Mouse (Mus musculus): ENCODE measurements around the gene Gm10181.
"Not testable (repeated sequence)": the region's sequence is repeated elsewhere in the genome, so short reads cannot be mapped to it uniquely, and the experiment has no call there.

The Gm10181 gene

GRCm38 (mm10) chr9:25089122-25089521 lies at the start of gene Gm10181:
TSS of gene Gm10181 (plus strand) at chr9:25089422.
- no peak for DNase-seq (ENCODE audit: low read depth, low spot score)

- peak; percentile 21 for DNase-seq (ENCODE audit: low read depth, low spot score)
These were observed 47.6 kb upstream of the Gm10181 start for GRCm38 (mm10) chr9:25041665-25042064.

GRCm38 (mm10) chr9:25042162-25043111 lies 46.8 kb upstream of the Gm10181 start:
- DNase-seq (ENCODE audit: low read depth, low spot score) = no peak

GRCm38 (mm10) chr9:25044325-25044724 lies 44.9 kb upstream of the Gm10181 start:
- no peak for DNase-seq (ENCODE audit: low read depth, low spot score)

GRCm38 (mm10) chr9:25048289-25048688 lies 40.9 kb upstream of the Gm10181 start:
- DNase-seq (ENCODE audit: low read depth, low spot score) = no peak

GRCm38 (mm10) chr9:25048940-25049339 lies 40.3 kb upstream of the Gm10181 start:
- DNase-seq (ENCODE audit: low read depth, low spot score) = no peak

GRCm38 (mm10) chr9:25051901-25052300 lies 37.3 kb upstream of the Gm10181 start:
- no peak for DNase-seq (ENCODE audit: low read depth, low spot score)

- no peak for DNase-seq (ENCODE audit: low read depth, low spot score)
These were observed 33.4 kb upstream of the Gm10181 start for GRCm38 (mm10) chr9:25055650-25056376.

GRCm38 (mm10) chr9:25058726-25059125 lies 30.5 kb upstream of the Gm10181 start:
- no peak for DNase-seq (ENCODE audit: low read depth, low spot score)

- no peak for DNase-seq (ENCODE audit: low read depth, low spot score)
These were observed 16.6 kb upstream of the Gm10181 start for GRCm38 (mm10) chr9:25072666-25073065.

GRCm38 (mm10) chr9:25075977-25076376 lies 13.2 kb upstream of the Gm10181 start:
- peak; percentile 8 for DNase-seq (ENCODE audit: low read depth, low spot score)

GRCm38 (mm10) chr9:25076505-25076904 lies 12.7 kb upstream of the Gm10181 start:
- DNase-seq (ENCODE audit: low read depth, low spot score) = no peak

GRCm38 (mm10) chr9:25090853-25091252 lies 1.6 kb downstream of the Gm10181 start:
- no peak for DNase-seq (ENCODE audit: low read depth, low spot score)

GRCm38 (mm10) chr9:25102881-25103280 lies 13.7 kb downstream of the Gm10181 start:
- no peak for DNase-seq (ENCODE audit: low read depth, low spot score)

- peak; percentile 20 for DNase-seq (ENCODE audit: low read depth, low spot score)
These were observed 15.4 kb downstream of the Gm10181 start for GRCm38 (mm10) chr9:25104638-25105037.

GRCm38 (mm10) chr9:25123590-25123989 lies 34.4 kb downstream of the Gm10181 start:
- not testable (repeated sequence) for DNase-seq (ENCODE audit: low read depth, low spot score)

- no peak for DNase-seq (ENCODE audit: low read depth, low spot score)
These were observed 34.8 kb downstream of the Gm10181 start for GRCm38 (mm10) chr9:25124048-25124447.

GRCm38 (mm10) chr9:25132253-25132652 lies 43.0 kb downstream of the Gm10181 start:
- no peak for DNase-seq (ENCODE audit: low read depth, low spot score)

- no peak for DNase-seq (ENCODE audit: low read depth, low spot score)
These were observed 43.7 kb downstream of the Gm10181 start for GRCm38 (mm10) chr9:25132920-25133319.

- no peak for DNase-seq (ENCODE audit: low read depth, low spot score)
These were observed 49.7 kb downstream of the Gm10181 start for GRCm38 (mm10) chr9:25138900-25139299.
